Mouse (Mus musculus) adrenal gland, postnatal 14 days (tissue): ENCODE measurements around the gene Kat5. TPM values are rescaled to one million over a fixed set of nuclear protein-coding genes. Genes with fewer than 3 reads are reported as not detected.
A peak's percentile ranks its signal among the peaks of the same experiment; 100 is the strongest.

Source experiments
- DNase-seq: peaks from one replicate; pipeline ENCODE4 v3.0.0; 2021; ENCODE audit warnings: mixed read lengths
- total RNA-seq: library from RNA; stranded (reverse); gene quantifications from 2 replicates; pipeline ENCODE4 v1.2.3, GENCODE M21; 2021

Gene Kat5
- total RNA-seq, 1 experiment from 2014 or later, result 54.8 TPM

DNA sequence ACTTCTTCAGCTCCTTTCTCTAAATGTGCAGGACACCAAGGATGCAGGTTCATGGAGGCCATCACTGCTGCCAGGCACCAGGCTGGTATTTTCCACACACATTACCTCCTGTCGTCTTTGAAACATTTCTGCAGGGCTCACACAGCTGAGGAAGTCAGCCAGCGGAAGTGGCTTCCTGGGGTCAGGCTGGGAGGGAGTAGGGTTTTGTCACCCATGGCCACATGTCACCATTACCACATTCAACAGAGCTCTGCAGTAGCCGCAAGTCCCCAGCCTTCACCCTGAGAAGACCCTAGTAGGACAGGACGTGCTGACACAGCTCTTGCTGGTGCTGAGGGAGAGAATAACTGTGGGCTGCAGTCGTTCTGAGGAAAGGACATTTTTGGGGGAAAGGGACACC is 38.2 kb downstream of the Kat5 start:
- peak; percentile 63 for DNase-seq

GRCm38 (mm10) chr19:5570353-5571246 is 39.4 kb downstream of the Kat5 start:
- DNase-seq, result no peak

DNA sequence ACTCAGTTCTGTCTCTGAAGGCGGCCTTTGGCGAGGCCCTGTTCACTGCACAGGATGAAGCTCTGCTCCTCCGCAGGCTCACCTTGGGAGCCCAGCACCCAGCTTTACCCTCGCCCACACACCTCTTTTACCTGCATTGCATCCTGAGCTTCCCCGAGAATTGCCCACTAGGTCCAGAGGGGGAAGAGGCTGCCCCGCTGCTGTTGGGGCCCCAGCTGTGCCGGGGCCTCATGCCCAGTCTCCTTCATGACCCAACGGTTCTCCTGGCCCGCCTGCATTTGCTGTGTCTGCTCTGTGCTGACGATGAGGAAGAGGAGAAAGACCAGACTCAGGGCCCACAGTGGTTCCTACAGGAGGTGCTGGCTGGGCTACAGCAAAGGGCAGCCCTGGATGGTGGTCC is 40.5 kb downstream of the Kat5 start:
- DNase-seq, result no peak

DNA sequence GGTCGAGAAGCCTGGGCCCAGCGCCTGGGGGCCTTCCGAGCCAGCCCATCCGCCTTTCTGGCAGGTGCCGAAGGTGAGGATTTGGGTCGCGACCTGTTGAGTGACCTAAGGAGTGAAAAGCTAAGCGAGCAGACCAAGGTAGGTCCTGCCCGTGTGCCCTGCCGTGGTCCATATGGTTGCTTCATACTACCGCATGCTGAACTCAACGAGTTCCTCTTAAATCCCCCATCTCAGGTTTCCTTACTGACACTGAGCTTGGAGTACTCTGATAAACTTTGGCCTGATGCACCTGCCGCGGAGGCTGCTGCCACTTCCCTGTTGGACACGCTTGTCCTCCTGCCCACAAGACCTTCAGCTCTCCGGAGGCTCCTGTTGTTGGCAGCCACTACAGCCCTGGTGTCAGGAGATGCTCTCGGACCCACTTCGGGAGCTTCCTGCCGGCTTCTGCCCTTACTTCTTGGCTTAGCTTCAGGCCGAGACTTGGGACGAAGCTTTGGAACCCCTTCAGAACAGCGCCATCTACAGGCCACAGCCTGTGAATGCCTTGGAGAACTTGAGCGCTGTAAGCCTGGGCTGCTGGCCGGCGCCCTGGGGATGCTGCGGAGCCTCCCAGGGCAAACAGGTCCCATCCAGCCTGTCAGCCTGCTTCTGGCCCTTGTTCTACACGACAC is 41.4 kb downstream of the Kat5 start:
- peak; percentile 90 for DNase-seq

- DNase-seq, result peak; percentile 94
These were observed 42.2 kb downstream of the Kat5 start, which contains the start of gene Ap5b1 for GRCm38 (mm10) chr19:5567534-5568469. TSS of gene Ap5b1 (plus strand) at chr19:5568025.

DNA sequence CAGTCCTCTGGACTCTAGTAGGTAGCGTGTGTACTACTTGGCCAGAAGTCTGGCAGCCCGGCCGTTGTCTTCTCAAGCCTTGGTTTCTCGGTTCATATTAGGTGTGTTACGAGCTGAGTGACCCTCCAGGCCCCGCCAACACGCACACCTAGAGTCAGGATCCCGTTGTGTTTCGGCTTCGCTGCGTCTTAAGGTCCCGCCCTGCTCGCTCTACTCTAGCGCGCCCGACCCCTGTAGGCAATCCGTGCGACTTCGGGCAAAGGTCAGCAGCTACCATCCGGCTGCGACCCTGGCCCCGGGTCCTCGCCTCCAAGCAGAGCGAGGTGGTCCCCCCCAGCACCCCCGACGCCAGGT is 42.9 kb downstream of the Kat5 start:
- DNase-seq, result no peak

DNA sequence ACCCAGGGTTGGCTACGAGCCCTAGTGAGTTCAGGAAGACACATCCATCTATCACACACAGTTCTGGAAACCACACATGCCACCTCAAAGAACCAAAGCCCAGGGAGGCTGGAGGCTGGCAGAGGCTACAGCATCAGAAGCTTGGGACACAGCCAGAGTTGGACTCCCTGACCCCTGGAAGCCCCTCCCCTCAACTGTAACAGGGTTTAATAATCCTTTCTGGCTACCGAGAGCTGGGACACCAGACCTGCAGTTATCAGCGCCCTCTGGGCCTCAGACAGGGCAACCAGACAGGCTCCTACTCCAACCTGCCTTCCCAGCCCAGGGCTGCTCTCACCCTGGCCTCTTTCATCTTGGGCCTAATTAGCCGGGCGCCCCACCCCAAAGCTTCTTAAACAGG is 43.7 kb downstream of the Kat5 start:
- no peak for DNase-seq

DNA sequence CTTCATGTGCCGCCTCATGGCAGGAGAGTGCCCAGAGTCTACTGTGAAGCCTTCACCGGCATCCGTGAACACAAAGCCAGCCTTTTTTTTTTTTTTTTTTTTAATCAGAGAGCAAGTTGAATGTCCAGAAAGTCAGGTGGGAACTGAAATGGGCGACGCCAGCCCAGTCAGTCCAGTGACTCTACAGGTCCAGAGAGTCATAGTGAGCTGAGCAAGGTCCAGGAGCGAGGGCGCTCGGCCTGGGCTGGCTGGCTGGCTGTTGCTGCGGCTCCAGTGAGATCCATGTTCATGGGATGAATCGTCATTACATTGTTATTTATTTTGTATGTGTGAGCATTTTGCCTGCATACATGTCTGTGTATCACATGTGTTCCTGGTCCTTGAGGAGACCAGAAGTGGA is 47.3 kb downstream of the Kat5 start:
- DNase-seq, result no peak

GRCm38 (mm10) chr19:5561886-5562285 is 48.2 kb downstream of the Kat5 start:
- no peak for DNase-seq

- DNase-seq, result no peak
These were observed 48.7 kb downstream of the Kat5 start for GRCm38 (mm10) chr19:5561252-5561790.

- peak; percentile 34 for DNase-seq
These were observed 49.5 kb downstream of the Kat5 start, which contains the start of gene Ovol1 for GRCm38 (mm10) chr19:5560457-5561041. TSS of gene Ovol1 (minus strand) at chr19:5560646.

GRCm38 (mm10) chr19:5559631-5560456 is 50.2 kb downstream of the Kat5 start:
- DNase-seq, result no peak

GRCm38 (mm10) chr19:5559229-5559628 is 50.8 kb downstream of the Kat5 start:
- no peak for DNase-seq

GRCm38 (mm10) chr19:5558770-5559169 is 51.3 kb downstream of the Kat5 start:
- DNase-seq, result no peak

DNA sequence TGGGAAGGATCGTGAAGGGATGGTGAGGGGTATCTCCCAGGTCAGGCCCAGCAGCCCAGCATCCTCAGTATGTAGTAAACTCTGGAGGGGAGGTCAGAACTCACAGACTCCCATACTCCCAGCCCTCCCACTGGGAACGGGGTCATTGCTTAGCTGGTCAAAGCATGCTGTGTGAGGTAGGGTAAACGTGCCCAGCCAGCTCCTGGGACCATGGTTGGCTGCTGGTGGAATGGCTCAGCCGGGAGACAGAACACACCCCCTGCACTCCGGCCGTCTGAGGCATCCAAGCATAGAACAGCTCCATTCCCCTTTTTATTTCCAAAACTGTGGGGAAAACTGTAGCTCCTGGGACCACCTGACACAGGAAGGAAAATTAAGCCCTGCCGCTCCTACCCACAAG is 51.9 kb downstream of the Kat5 start:
- no peak for DNase-seq

GRCm38 (mm10) chr19:5554212-5554611 is 55.8 kb downstream of the Kat5 start:
- DNase-seq, result no peak

DNA sequence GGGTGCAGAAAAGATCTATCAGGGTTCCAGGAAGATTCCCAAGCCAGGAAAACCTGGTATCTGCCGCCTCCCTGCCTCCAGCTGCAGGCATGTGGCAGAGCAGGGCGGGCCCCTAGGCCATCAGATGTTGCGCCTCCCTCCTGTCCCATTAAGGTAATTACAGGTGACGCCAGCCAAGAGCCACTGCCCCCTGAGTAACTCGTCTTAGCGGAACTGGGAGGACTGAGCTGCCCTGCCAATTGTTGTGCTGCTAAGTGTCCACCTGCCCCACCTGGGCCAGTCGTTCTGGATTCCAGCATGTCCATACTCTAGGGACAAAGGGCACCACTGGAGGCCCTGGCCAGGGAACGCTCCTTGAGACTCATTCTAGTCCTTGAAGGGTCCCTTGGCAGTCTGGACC is 56.2 kb downstream of the Kat5 start:
- no peak for DNase-seq
